Mouse (Mus musculus) right cerebral cortex, postnatal 4 days (tissue): ENCODE results near the gene Grhl3.

Source experiments
- DNase-seq: peaks from one replicate; pipeline ENCODE4 v3.0.0-alpha.2; 2022

Grhl3 gene

GRCm38 (mm10) chr4:135572276-135572675, 1.2 kb downstream of the Grhl3 start:
- DNase-seq, result no peak

- no peak for DNase-seq
Measured at GRCm38 (mm10) chr4:135571037-135571550, 2.3 kb downstream of the Grhl3 start.

- peak; percentile 38 for DNase-seq
Measured at GRCm38 (mm10) chr4:135570152-135571036, 3.0 kb downstream of the Grhl3 start.

- no peak for DNase-seq
Measured at GRCm38 (mm10) chr4:135569201-135569600, 4.2 kb downstream of the Grhl3 start.

- no peak for DNase-seq
Measured at GRCm38 (mm10) chr4:135567484-135567883, 5.9 kb downstream of the Grhl3 start.

DNA sequence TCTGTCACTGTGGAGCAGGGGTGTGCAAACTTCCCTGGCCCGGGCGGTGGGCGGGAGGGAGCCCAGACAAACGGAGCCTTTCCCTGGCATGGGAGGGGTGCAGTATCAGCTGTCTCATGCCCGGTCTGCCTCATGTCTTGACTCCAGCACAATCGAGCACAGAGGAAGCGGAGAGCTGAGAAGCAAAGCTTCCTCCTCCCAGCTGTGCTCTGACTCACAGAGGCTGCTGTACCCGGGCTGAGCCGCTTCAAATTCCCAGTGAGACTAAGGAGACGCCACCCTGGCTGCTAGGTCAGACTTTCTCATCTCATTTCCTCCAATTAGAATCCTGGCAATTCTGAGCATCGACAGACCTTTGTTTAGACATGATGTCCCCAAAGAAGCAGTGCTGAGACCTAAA, 6.4 kb downstream of the Grhl3 start:
- DNase-seq, result no peak

DNA sequence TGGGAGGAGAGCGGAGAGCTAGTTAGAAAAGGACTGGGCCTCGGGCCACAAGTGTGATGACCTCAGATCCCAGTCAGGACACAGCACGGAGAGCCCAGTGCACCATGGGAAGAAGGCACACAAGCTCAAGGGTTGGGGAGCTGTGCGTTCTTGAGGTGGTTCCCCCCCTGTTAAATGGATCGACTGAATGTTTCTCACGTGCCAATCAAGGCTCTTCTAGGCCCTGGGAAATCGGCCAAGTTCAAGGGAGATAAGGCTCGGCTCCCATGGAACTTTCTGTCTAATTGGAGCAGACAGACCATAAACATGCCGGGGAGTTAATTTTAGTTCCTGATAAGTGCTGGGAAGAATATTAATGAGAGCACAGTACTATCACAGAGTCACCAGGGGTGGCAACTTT, 8.0 kb downstream of the Grhl3 start:
- DNase-seq, result no peak

DNA sequence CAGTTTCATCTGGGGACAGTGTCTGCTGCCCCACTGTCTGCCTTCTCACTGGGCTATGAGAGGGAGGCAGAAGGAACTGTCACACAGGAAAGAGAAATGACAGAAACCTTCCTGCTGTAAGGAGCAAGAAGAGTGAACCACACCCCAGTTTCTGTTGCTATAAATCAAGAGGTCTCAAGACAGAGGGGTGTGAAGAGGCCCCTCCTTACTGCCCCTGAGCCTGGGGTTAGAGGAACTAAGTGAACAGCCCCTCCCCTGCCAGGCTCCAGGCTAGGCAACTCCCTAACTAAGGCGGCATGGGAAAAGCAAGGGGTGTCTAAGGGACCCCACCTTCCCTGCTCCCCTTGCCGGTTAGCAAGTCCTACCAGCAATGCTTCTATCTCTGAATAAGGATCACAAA, 9.6 kb downstream of the Grhl3 start:
- DNase-seq, result no peak

- DNase-seq, result no peak
Measured at GRCm38 (mm10) chr4:135549323-135549722, 24.1 kb downstream of the Grhl3 start.

- DNase-seq, result no peak
Measured at GRCm38 (mm10) chr4:135548521-135549077, 24.8 kb downstream of the Grhl3 start.

DNA sequence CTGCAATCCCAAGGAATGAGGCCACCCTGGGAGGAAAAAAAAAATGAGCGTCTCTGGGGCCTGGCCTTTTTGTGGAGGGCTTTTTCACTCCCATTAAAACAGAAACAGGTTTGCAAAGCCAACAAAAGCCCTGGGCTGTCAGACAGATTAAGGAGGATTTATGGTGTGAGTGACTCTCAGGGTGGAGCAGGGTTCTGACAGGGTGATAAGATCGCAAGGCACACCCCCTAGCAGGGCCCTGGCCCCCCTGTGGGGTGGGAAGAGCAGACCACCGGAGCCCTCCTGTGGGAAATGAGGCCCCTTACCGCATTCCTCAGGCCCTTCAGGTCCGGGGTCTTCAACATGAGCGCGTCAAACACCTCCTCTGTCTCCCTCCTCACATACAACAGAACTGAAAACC, 25.3 kb downstream of the Grhl3 start:
- DNase-seq, result no peak

- no peak for DNase-seq
Measured at GRCm38 (mm10) chr4:135547551-135547950, 25.9 kb downstream of the Grhl3 start.

DNA sequence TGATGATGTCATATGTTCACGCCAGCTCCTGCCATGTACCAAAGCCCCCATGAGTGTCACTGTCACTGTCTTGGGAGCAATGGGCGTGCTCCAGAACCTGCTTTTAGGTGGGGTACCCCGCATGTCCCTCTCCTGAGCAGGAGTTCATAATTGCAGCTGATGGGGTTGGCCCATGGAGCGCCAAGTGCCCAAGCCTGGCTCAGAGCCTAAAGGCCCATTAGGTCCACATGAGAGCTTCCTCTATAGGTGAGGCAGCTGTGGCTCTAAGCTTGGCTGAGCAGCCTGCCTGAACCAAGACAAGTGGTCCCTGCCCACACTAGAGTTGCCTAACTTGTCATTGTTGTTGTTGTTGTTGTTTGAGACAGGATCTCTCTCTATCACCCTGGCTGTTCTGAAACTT, 26.6 kb downstream of the Grhl3 start:
- DNase-seq, result no peak

DNA sequence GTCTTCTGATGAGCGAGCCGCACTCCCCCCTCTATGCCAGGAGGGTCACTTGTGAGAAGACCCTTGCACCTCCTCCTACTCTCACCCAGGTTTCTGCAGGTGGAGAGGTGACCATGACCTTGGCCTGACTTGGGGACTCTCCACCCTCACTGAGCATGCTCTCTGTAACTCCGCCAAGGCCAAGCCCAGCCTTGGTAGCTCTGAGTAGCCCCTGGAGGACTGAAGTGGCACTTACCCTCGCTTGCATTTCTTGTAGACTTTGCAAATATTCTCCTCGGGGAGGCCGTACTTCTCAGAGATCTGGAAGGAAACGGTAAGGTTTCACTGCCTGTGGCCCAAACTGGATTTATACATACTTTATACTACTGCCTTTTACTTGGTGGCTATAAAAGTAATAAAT, 27.4 kb downstream of the Grhl3 start:
- no peak for DNase-seq

GRCm38 (mm10) chr4:135545080-135545511, 28.3 kb downstream of the Grhl3 start:
- no peak for DNase-seq

GRCm38 (mm10) chr4:135544284-135544683, 29.1 kb downstream of the Grhl3 start:
- no peak for DNase-seq

- no peak for DNase-seq
Measured at GRCm38 (mm10) chr4:135540057-135540456, 33.4 kb downstream of the Grhl3 start.

DNA sequence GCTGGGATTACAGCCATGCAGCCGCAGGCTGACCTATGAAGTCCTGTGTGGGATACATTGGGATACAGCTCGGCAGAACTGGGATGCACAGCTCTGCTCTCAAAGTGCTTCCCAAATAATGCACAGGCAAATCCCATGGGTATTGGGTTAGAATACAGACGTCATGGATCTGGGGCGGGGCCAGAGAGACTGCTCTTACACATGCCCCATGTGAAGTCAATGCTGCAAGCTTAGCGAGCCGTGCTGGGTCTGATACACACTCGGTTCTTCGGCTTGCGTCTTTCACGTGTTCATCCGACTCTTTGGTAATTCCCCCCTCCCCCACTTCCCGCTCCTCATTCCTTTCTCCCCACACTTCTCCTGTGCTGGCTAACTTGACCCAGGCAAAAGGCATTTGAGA, 34.4 kb downstream of the Grhl3 start:
- no peak for DNase-seq

DNA sequence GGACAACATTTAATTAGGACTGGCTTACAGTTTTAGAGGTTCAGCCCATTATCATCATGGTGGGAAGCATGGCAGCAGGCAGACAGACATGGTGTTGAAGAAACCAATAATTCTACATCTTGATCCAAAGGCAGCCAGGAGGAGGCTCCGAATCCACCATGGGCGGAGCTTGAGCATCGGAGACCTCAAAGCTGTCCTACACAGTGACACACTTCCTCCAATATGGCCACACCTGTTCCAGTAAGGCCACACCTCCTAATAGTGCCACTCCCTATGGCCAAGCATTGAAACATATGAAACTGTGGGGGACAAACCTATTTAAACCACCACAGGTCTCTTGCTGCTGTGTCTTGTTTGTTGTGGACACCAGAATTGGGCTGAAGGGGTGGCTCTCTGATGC, 38.4 kb downstream of the Grhl3 start:
- DNase-seq, result no peak

- DNase-seq, result no peak
Measured at GRCm38 (mm10) chr4:135533001-135533400, 40.4 kb downstream of the Grhl3 start.

- no peak for DNase-seq
Measured at GRCm38 (mm10) chr4:135531771-135532613, 41.4 kb downstream of the Grhl3 start.

- DNase-seq, result no peak
Measured at GRCm38 (mm10) chr4:135531236-135531635, 42.2 kb downstream of the Grhl3 start.

GRCm38 (mm10) chr4:135530270-135530669, 43.2 kb downstream of the Grhl3 start:
- no peak for DNase-seq
